Mouse (Mus musculus): Measurements from ENCODE around the gene Gm525. TPM values are rescaled to one million over a fixed set of nuclear protein-coding genes. Genes with fewer than 3 reads are reported as not detected.

Gene Gm525
- total and polyA plus RNA-seq, 3 experiments, result not detected

DNA sequence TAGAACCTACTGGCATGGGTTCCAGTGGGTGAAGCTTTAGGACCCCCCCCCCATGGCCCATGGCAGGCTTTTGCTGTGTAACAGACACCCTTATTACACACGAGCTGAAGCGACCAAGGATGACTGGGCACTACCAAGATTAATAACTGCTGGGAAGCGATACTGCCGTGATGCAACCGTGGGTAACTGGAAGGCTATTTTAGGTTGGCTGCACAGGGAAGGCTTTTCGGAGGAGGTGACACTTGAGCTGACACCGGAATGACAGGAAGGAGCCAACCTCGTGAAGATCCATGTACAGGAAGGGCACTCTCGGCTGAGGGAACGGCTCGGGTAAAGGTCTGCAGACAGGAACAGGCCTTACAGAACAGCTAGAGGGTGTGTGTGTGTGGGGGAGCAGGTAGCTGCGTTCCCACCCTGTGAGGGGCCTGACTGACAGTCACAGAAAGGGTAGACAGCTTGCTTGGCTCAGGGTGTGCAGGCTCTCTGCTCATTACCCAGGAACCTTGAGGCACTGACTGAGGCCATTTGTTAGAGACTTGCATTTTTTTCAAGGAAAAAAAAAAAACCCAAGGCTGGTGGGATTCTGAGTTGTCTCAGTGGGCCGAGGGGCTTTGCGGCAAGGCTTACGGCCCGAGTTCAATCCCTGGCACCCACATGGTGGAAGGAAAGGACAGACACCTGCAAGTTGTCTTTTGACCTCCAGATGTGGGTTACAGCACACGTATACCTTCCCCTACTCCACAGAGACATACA is 24.6 kb downstream of the Gm525 start:
- H3K27ac ChIP-seq (ENCODE audit: control insufficient read depth, low read depth, low read length), result peak overlapping the region; percentile 19; the same call in 1 of the 2 replicates
- TF ChIP-seq MEF2A (IDR thresholded peaks at IDR 0.05; ENCODE audit: extremely low read depth, insufficient replicate concordance, low read depth, low read length, poor library complexity, severe bottlenecking) (peak; percentile 72; the same call in 1 of the 2 replicates), MAZ (IDR thresholded peaks at IDR 0.05; ENCODE audit: low read depth, low read length) (no peak)
- no peak overlapping the region for H3K9ac ChIP-seq (ENCODE audit: control insufficient read depth, low read depth, low read length, poor library complexity, severe bottlenecking)
- H3K36me3 ChIP-seq (ENCODE audit: control insufficient read depth in 1 of 2, insufficient read depth in 2 of 2, low read length in 2 of 2), result 0 out of 4 replicates have a peak, but pooled peaks cover 0 to under 1% of the 10 kb centered on the region in 2 experiments
- peaks cover 0 to 8% of the 10 kb centered on the region in 2 experiments; a peak in 1 of 4 replicates for H3K4me1 ChIP-seq (ENCODE audit: control insufficient read depth in 1 of 2, insufficient read depth in 2 of 2, low read length in 2 of 2)
- no peaks in the 10 kb centered on the region for H3K27me3 ChIP-seq (ENCODE audit: control insufficient read depth in 1 of 2, insufficient read depth in 2 of 2, low read length in 2 of 2)
- H3K79me2 ChIP-seq (ENCODE audit: control insufficient read depth, insufficient read depth, low read length, poor library complexity), result no peaks in the 10 kb centered on the region
- H3K4me3 ChIP-seq (ENCODE audit: control insufficient read depth in 1 of 2, insufficient read depth in 1 of 2, low read depth in 2 of 2, low read length in 2 of 2), result no peak overlapping the region
- H3K9me3 ChIP-seq (replicated peaks; ENCODE audit: insufficient read depth, low read length), result no peaks in the 10 kb centered on the region
- DNase-seq (ENCODE audit: low read depth, low spot score), result no peak

- TF ChIP-seq ZC3H11A (IDR thresholded peaks at IDR 0.05; ENCODE audit: low read depth, low read length), result no peak
- no peak for TF ChIP-seq MYB (IDR thresholded peaks at IDR 0.05; ENCODE audit: low read depth, low read length)
- TF ChIP-seq MAFK (IDR thresholded peaks at IDR 0.05; ENCODE audit: borderline replicate concordance, low read depth, low read length), result no peak
- no peak for TF ChIP-seq GATA1 (IDR thresholded peaks at IDR 0.05; ENCODE audit: low read depth, low read length)
- TF ChIP-seq RAD21 (IDR thresholded peaks at IDR 0.05; ENCODE audit: low read depth, low read length), result no peak
- no peak for TF ChIP-seq E2F4 (IDR thresholded peaks at IDR 0.05; ENCODE audit: borderline replicate concordance, low read depth, low read length)
- no peak for TF ChIP-seq CHD2 (IDR thresholded peaks at IDR 0.05; ENCODE audit: low read length)
- TF ChIP-seq MAZ (IDR thresholded peaks at IDR 0.05; ENCODE audit: low read depth, low read length), result no peak
- no peak for TF ChIP-seq GABPA (IDR thresholded peaks at IDR 0.05; ENCODE audit: low read depth, low read length)
- no peak for TF ChIP-seq MEF2A (IDR thresholded peaks at IDR 0.05; ENCODE audit: extremely low read depth, insufficient replicate concordance, low read depth, low read length, poor library complexity, severe bottlenecking)
- TF ChIP-seq HCFC1 (IDR thresholded peaks at IDR 0.05; ENCODE audit: low read depth, low read length), result no peak
- no peak for TF ChIP-seq ZMIZ1 (IDR thresholded peaks at IDR 0.05; ENCODE audit: low read depth, low read length)
- no peaks in the 10 kb centered on the region for H3K79me2 ChIP-seq (ENCODE audit: control insufficient read depth, insufficient read depth, low read length, poor library complexity)
- DNase-seq (ENCODE audit: low read depth, low spot score), result no peak
- H3K4me3 ChIP-seq (ENCODE audit: control insufficient read depth in 1 of 2, insufficient read depth in 1 of 2, low read depth in 2 of 2, low read length in 2 of 2), result no peak overlapping the region
- H3K9me3 ChIP-seq (replicated peaks; ENCODE audit: insufficient read depth, low read length), result no peaks in the 10 kb centered on the region
- H3K9ac ChIP-seq (ENCODE audit: control insufficient read depth, low read depth, low read length, poor library complexity, severe bottlenecking), result no peak overlapping the region
- H3K27ac ChIP-seq (ENCODE audit: control insufficient read depth, low read depth, low read length), result no peak overlapping the region
- H3K4me1 ChIP-seq (ENCODE audit: control insufficient read depth in 1 of 2, insufficient read depth in 2 of 2, low read length in 2 of 2), result peaks cover 0 to 6% of the 10 kb centered on the region in 2 experiments; a peak in 1 of 4 replicates
- no peaks in the 10 kb centered on the region for H3K36me3 ChIP-seq (ENCODE audit: control insufficient read depth in 1 of 2, insufficient read depth in 2 of 2, low read length in 2 of 2)
- H3K27me3 ChIP-seq (ENCODE audit: control insufficient read depth in 1 of 2, insufficient read depth in 2 of 2, low read length in 2 of 2), result no peaks in the 10 kb centered on the region
Observed at GRCm38 (mm10) chr11:89098930-89099329, 25.3 kb downstream of the Gm525 start.

DNA sequence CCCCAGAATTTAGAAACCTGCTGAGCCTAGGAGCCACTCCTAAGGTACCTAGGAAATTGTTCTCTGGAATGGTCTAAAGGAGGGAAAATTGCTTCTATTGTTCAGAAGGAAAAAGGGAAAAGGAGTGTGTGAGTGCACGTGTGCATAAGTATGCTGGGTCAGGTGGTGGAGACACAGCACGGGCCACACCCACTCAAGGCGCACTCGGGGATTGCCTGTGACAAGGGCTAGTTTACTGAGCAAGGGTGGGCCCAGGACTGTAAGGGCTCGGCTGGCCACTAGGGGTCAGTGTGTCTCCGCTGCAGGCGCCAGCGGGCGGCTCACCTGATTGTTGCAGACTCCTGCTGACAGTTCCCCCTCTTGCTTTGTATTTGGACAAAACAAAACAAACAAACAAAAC is 26.8 kb downstream of the Gm525 start:
- Histone ChIP-seq H3K79me2 (ENCODE audit: control insufficient read depth, insufficient read depth, low read length, poor library complexity) (no peaks in the 10 kb centered on the region), H3K27ac (ENCODE audit: control insufficient read depth, low read depth, low read length) (peak overlapping the region; percentile 69), H3K4me1 (ENCODE audit: control insufficient read depth in 1 of 2, insufficient read depth in 2 of 2, low read length in 2 of 2) (peaks cover 0 to 6% of the 10 kb centered on the region in 2 experiments; a peak in 1 of 4 replicates), H3K36me3 (ENCODE audit: control insufficient read depth in 1 of 2, insufficient read depth in 2 of 2, low read length in 2 of 2) (no peaks in the 10 kb centered on the region), H3K9ac (ENCODE audit: control insufficient read depth, low read depth, low read length, poor library complexity, severe bottlenecking) (peak overlapping the region; percentile 62), H3K27me3 (ENCODE audit: control insufficient read depth in 1 of 2, insufficient read depth in 2 of 2, low read length in 2 of 2) (no peaks in the 10 kb centered on the region), H3K9me3 (replicated peaks; ENCODE audit: insufficient read depth, low read length) (no peaks in the 10 kb centered on the region), H3K4me3 (ENCODE audit: control insufficient read depth in 1 of 2, insufficient read depth in 1 of 2, low read depth in 2 of 2, low read length in 2 of 2) (peak overlapping the region; percentile 68 to 76)
- DNase-seq (ENCODE audit: low read depth, low spot score), result peak; percentile 98
- TF ChIP-seq BHLHE40 (IDR thresholded peaks at IDR 0.05; ENCODE audit: borderline replicate concordance, low read depth, low read length), result peak; percentile 89
- TF ChIP-seq MAZ (IDR thresholded peaks at IDR 0.05; ENCODE audit: low read depth, low read length), result peak; percentile 93
- TF ChIP-seq GATA1 (IDR thresholded peaks at IDR 0.05; ENCODE audit: low read depth, low read length), result no peak
- no peak; the same call in none of the 2 replicates for TF ChIP-seq MYC (IDR thresholded peaks at IDR 0.05; ENCODE audit: low read depth, low read length)
- no peak for TF ChIP-seq POLR2AphosphoS2 (IDR thresholded peaks at IDR 0.05; ENCODE audit: low read length)
- peak; percentile 73 for TF ChIP-seq ETS1 (IDR thresholded peaks at IDR 0.05; ENCODE audit: low read depth, low read length)
- no peak; the same call in 1 of the 2 replicates for TF ChIP-seq RCOR1 (IDR thresholded peaks at IDR 0.05; ENCODE audit: low read depth, low read length)
- peak; percentile 93 to 99 (median 98) for TF ChIP-seq CTCF (IDR thresholded peaks at IDR 0.05 in 2 of 3, conservative IDR thresholded peaks at IDR 0.05 in 1 of 3; ENCODE audit: control insufficient read depth in 1 of 3, insufficient read depth in 1 of 3, low read depth in 2 of 3, low read length in 3 of 3, poor library complexity in 1 of 3, severe bottlenecking in 1 of 3)
- peak; percentile 47; the same call in 1 of the 2 replicates for TF ChIP-seq JUND (IDR thresholded peaks at IDR 0.05; ENCODE audit: low read depth, low read length)
- peak; percentile 77 for TF ChIP-seq SMC3 (IDR thresholded peaks at IDR 0.05; ENCODE audit: low read depth, low read length)
- TF ChIP-seq MYB (IDR thresholded peaks at IDR 0.05; ENCODE audit: low read depth, low read length), result peak; percentile 58; the same call in 1 of the 2 replicates
- TF ChIP-seq NRF1 (IDR thresholded peaks at IDR 0.05; ENCODE audit: insufficient read depth, low read depth, low read length, poor library complexity, severe bottlenecking), result peak; percentile 41; the same call in 1 of the 2 replicates
- peak; percentile 97 for TF ChIP-seq SIN3A (IDR thresholded peaks at IDR 0.05; ENCODE audit: low read length)
- no peak for TF ChIP-seq ZMIZ1 (IDR thresholded peaks at IDR 0.05; ENCODE audit: low read depth, low read length)
- no peak for TF ChIP-seq CHD2 (IDR thresholded peaks at IDR 0.05; ENCODE audit: low read length)

All from MEL (cell line).